Mouse (Mus musculus) heart, embryonic 12.5 days (tissue): ENCODE measurements around the gene Trim38. TPM values are rescaled to one million over a fixed set of nuclear protein-coding genes. Genes with fewer than 3 reads are reported as not detected.
A peak's percentile ranks its signal among the peaks of the same experiment; 100 is the strongest.

Experiments
- ATAC-seq: fragments of 200-750 bp; cut with Nextera tagmentation; 2 replicates; pipeline ENCODE4 v1.8.0; 2017; ENCODE audit warnings: moderate TSS enrichment, moderate library complexity; ENCODE audit not compliant: insufficient number of reproducible peaks, low FRiP score
- H3K27ac ChIP-seq: fragments of 300-500 bp; sonication (generic); 2 replicates; pipeline ENCODE4 v1.5.1; 2016; ENCODE audit warnings: mild to moderate bottlenecking, moderate library complexity; ENCODE audit not compliant: poor library complexity, severe bottlenecking
- H3K27me3 ChIP-seq: fragments of 300-500 bp; sonication (generic); replicated peaks from 2 replicates; pipeline ENCODE4 v1.6.1; 2016; ENCODE audit warnings: mild to moderate bottlenecking, moderate library complexity
- H3K36me3 ChIP-seq: fragments of 300-500 bp; sonication (generic); 2 replicates; pipeline ENCODE4 v1.6.1; 2016; ENCODE audit warnings: mild to moderate bottlenecking, moderate library complexity
- H3K4me1 ChIP-seq: fragments of 300-500 bp; sonication (generic); replicated peaks from 2 replicates; pipeline ENCODE4 v1.6.1; 2016; ENCODE audit warnings: mild to moderate bottlenecking
- H3K4me2 ChIP-seq: fragments of 300-500 bp; sonication (generic); 2 replicates; pipeline ENCODE4 v1.6.1; 2016; ENCODE audit warnings: mild to moderate bottlenecking, moderate library complexity
- H3K4me3 ChIP-seq: fragments of 300-500 bp; sonication (generic); 2 replicates; pipeline ENCODE4 v1.5.1; 2016; ENCODE audit warnings: mild to moderate bottlenecking
- H3K9ac ChIP-seq: fragments of 300-500 bp; sonication (generic); 2 replicates; pipeline ENCODE4 v1.6.1; 2016; ENCODE audit warnings: mild to moderate bottlenecking, moderate library complexity
- H3K9me3 ChIP-seq: fragments of 300-500 bp; sonication (generic); replicated peaks from 2 replicates; pipeline ENCODE4 v1.6.1; 2016; ENCODE audit warnings: mild to moderate bottlenecking, moderate library complexity
- WGBS: fragments of 180-500 bp; shearing (Covaris S2); methylation state at CpG from one replicate; pipeline ENCODE4 v1.1.7; 2016; 5-methylcytosine and 5-hydroxymethylcytosine counted together
- polyA plus RNA-seq: library from polyadenylated mRNA; unstranded; fragments of >200 nt; fragmentation: Nextera tagmentation; extraction: Ambion mirVana; gene quantifications from 2 replicates; pipeline ENCODE4 v1.2.1, GENCODE M21; 2016

Trim38 gene
- polyA plus RNA-seq, 1 experiment from 2014 or later: not detected

GRCm38 (mm10) chr13:23739069-23739921, 30.4 kb upstream of the Trim38 start:
- peak overlapping the region; percentile 96 for H3K9ac ChIP-seq
- H3K9me3 ChIP-seq: no peaks in the 10 kb centered on the region
- peak; percentile 86 for ATAC-seq
- no peaks in the 10 kb centered on the region for H3K36me3 ChIP-seq
- peak overlapping the region; percentile 68 for H3K4me3 ChIP-seq
- WGBS: 0% methylated on average over 39 of the region's 39 CpGs
- H3K27ac ChIP-seq: peak overlapping the region; percentile 100
- H3K4me1 ChIP-seq: peaks cover 7% of the 10 kb centered on the region
- no peaks in the 10 kb centered on the region for H3K27me3 ChIP-seq
- H3K4me2 ChIP-seq: peak overlapping the region; percentile 96

GRCm38 (mm10) chr13:23739922-23740252, 29.8 kb upstream of the Trim38 start:
- Histone ChIP-seq H3K27me3 (no peaks in the 10 kb centered on the region), H3K4me1 (peaks cover 7% of the 10 kb centered on the region), H3K4me2 (peak overlapping the region; percentile 96), H3K27ac (peak overlapping the region; percentile 100), H3K9ac (peak overlapping the region; percentile 96), H3K9me3 (no peaks in the 10 kb centered on the region), H3K4me3 (peak overlapping the region; percentile 68), H3K36me3 (no peaks in the 10 kb centered on the region)
- under 1% methylated on average over 14 of the region's 14 CpGs for WGBS
- no peak; the same call in 1 of the 2 replicates for ATAC-seq

GRCm38 (mm10) chr13:23740256-23740840, 29.4 kb upstream of the Trim38 start:
- no peaks in the 10 kb centered on the region for H3K27me3 ChIP-seq
- ATAC-seq: no peak
- no peaks in the 10 kb centered on the region for H3K9me3 ChIP-seq
- H3K4me1 ChIP-seq: peaks cover 7% of the 10 kb centered on the region
- H3K27ac ChIP-seq: peak overlapping the region; percentile 100
- peak overlapping the region; percentile 68 for H3K4me3 ChIP-seq
- H3K9ac ChIP-seq: peak overlapping the region; percentile 96
- no peaks in the 10 kb centered on the region for H3K36me3 ChIP-seq
- 31% methylated on average over 13 of the region's 13 CpGs for WGBS
- peak overlapping the region; percentile 96 for H3K4me2 ChIP-seq

GRCm38 (mm10) chr13:23740910-23741309, 28.8 kb upstream of the Trim38 start:
- no peak for ATAC-seq
- WGBS: 49% methylated on average over 5 of the region's 5 CpGs

GRCm38 (mm10) chr13:23742007-23742406, 27.7 kb upstream of the Trim38 start:
- H3K27ac ChIP-seq: no peak overlapping the region
- H3K9me3 ChIP-seq: no peaks in the 10 kb centered on the region
- H3K4me1 ChIP-seq: peaks cover 8% of the 10 kb centered on the region
- H3K36me3 ChIP-seq: no peaks in the 10 kb centered on the region
- no peaks in the 10 kb centered on the region for H3K27me3 ChIP-seq
- H3K9ac ChIP-seq: no peak overlapping the region
- H3K4me2 ChIP-seq: no peak overlapping the region
- ATAC-seq: no peak
- H3K4me3 ChIP-seq: no peak overlapping the region

More at GRCm38 (mm10) chr13:23740910-23741309, 28.8 kb upstream of the Trim38 start:
- Histone ChIP-seq H3K4me2 (peak overlapping the region; percentile 96), H3K27ac (peak overlapping the region; percentile 100; the same call in 1 of the 2 replicates), H3K4me3 (0 out of 2 replicates have a peak overlapping the region, but pooled peaks have one; percentile 4), H3K9me3 (no peaks in the 10 kb centered on the region), H3K4me1 (peaks cover 7% of the 10 kb centered on the region), H3K27me3 (no peaks in the 10 kb centered on the region), H3K36me3 (no peaks in the 10 kb centered on the region), H3K9ac (no peak overlapping the region)

- ATAC-seq: no peak
- H3K9ac ChIP-seq: no peak overlapping the region
- WGBS: 83% methylated on average over 5 of the region's 5 CpGs
Observed at GRCm38 (mm10) chr13:23743215-23743614, 26.5 kb upstream of the Trim38 start.

GRCm38 (mm10) chr13:23743963-23744362, 25.8 kb upstream of the Trim38 start:
- Histone ChIP-seq H3K9ac (no peak overlapping the region), H3K9me3 (no peaks in the 10 kb centered on the region), H3K27ac (no peak overlapping the region), H3K4me3 (no peak overlapping the region), H3K27me3 (no peaks in the 10 kb centered on the region), H3K36me3 (no peaks in the 10 kb centered on the region), H3K4me1 (peaks cover 16% of the 10 kb centered on the region), H3K4me2 (peak overlapping the region; percentile 69)
- no peak for ATAC-seq
- WGBS: 35% methylated on average over 4 of the region's 4 CpGs

More at GRCm38 (mm10) chr13:23743215-23743614, 26.5 kb upstream of the Trim38 start:
- Histone ChIP-seq H3K4me1 (peaks cover 12% of the 10 kb centered on the region), H3K4me2 (no peak overlapping the region), H3K27ac (no peak overlapping the region), H3K4me3 (no peak overlapping the region), H3K36me3 (no peaks in the 10 kb centered on the region), H3K27me3 (no peaks in the 10 kb centered on the region), H3K9me3 (no peaks in the 10 kb centered on the region)

GRCm38 (mm10) chr13:23744421-23745380, 25.0 kb upstream of the Trim38 start:
- no peaks in the 10 kb centered on the region for H3K27me3 ChIP-seq
- H3K36me3 ChIP-seq: no peaks in the 10 kb centered on the region
- no peaks in the 10 kb centered on the region for H3K9me3 ChIP-seq
- no peak for ATAC-seq
- H3K4me2 ChIP-seq: peak overlapping the region; percentile 69
- H3K27ac ChIP-seq: peak overlapping the region; percentile 73; the same call in 1 of the 2 replicates
- peak overlapping the region; percentile 52 for H3K4me3 ChIP-seq
- peak overlapping the region; percentile 70 for H3K9ac ChIP-seq
- peaks cover 16% of the 10 kb centered on the region for H3K4me1 ChIP-seq
- 3% methylated on average over 18 of the region's 36 CpGs for WGBS

- H3K27ac ChIP-seq: peak within 1 kb of the TSS; percentile 100
- peak within 1 kb of the TSS; percentile 69 for H3K4me2 ChIP-seq
- peak; percentile 74 for ATAC-seq
- H3K4me1 ChIP-seq: peaks cover 16% of the 10 kb centered on the region
- under 1% methylated on average over 28 of the region's 28 CpGs for WGBS
- H3K9ac ChIP-seq: peak within 1 kb of the TSS; percentile 75
- H3K27me3 ChIP-seq: no peaks in the 10 kb centered on the region
- peak within 1 kb of the TSS; percentile 52 for H3K4me3 ChIP-seq
- H3K36me3 ChIP-seq: no peaks in the 10 kb centered on the region
- no peaks in the 10 kb centered on the region for H3K9me3 ChIP-seq
Observed at GRCm38 (mm10) chr13:23745381-23746161, 24.1 kb upstream of the Trim38 start, which contains the start of gene Hist1h3c. Gene Hist1h3c, minus strand, starts transcription at chr13:23745602.
